Mouse (Mus musculus) kidney, postnatal 0 days (tissue): ENCODE measurements at regions not wholly inside any gene's neighbourhood (a gene's known extent, or its start where the extent isn't known, plus 50 kb on each side); places are given as distances from the start of the nearest gene placed in this dataset.

Experiments
- ATAC-seq: fragments of 200-750 bp; cut with Nextera tagmentation; replicated peaks from 2 replicates; pipeline ENCODE4 v1.8.0; 2017; ENCODE audit warnings: low read depth, moderate number of reproducible peaks, moderate TSS enrichment, moderate library complexity; ENCODE audit not compliant: low FRiP score
- DNase-seq: peaks from one replicate; pipeline ENCODE4 v3.0.0-alpha.2; 2016; ENCODE audit warnings: low spot score
- H3K27ac ChIP-seq: fragments of 300-500 bp; sonication (generic); 2 replicates; pipeline ENCODE4 v1.5.1; 2014; ENCODE audit warnings: mild to moderate bottlenecking
- H3K27me3 ChIP-seq: fragments of 300-500 bp; sonication (generic); 2 replicates; pipeline ENCODE4 v1.6.1; 2014; ENCODE audit warnings: low read length, mixed read lengths; ENCODE audit not compliant: insufficient read depth
- H3K36me3 ChIP-seq: fragments of 300-500 bp; sonication (generic); 2 replicates; pipeline ENCODE4 v1.6.1; 2014; ENCODE audit warnings: low read length, mixed read lengths; ENCODE audit not compliant: insufficient read depth
- H3K4me1 ChIP-seq: fragments of 300-500 bp; sonication (generic); replicated peaks from 2 replicates; pipeline ENCODE4 v1.6.1; 2014; ENCODE audit warnings: antibody characterized with exemption, low read length, mixed read lengths; ENCODE audit not compliant: insufficient read depth
- H3K4me2 ChIP-seq: fragments of 300-500 bp; sonication (generic); 2 replicates; pipeline ENCODE4 v1.6.1; 2014; ENCODE audit warnings: mild to moderate bottlenecking, low read length, moderate library complexity, mixed read lengths
- H3K4me3 ChIP-seq: fragments of 300-500 bp; sonication (generic); replicated peaks from 2 replicates; pipeline ENCODE4 v1.5.1; 2014; ENCODE audit warnings: low read depth, low read length
- H3K9ac ChIP-seq: fragments of 300-500 bp; sonication (generic); 2 replicates; pipeline ENCODE4 v1.6.1; 2014; ENCODE audit warnings: low read depth, low read length
- H3K9me3 ChIP-seq: fragments of 300-500 bp; sonication (generic); replicated peaks from 2 replicates; pipeline ENCODE4 v1.6.1; 2016; ENCODE audit warnings: low read length, inconsistent platforms, mixed read lengths
- CTCF ChIP-seq: IDR thresholded peaks from 2 replicates; pipeline ENCODE4 v1.5.1; 2016; ENCODE audit warnings: antibody characterized with exemption, low read depth, mild to moderate bottlenecking, moderate library complexity
- whole genome bisulfite sequencing: fragments of 180-500 bp; shearing (Covaris S2); extraction: QIAGEN DNeasy Blood & Tissue Kit; methylation state at CpG from one replicate; pipeline ENCODE4 v1.1.7; 2014; 5-methylcytosine and 5-hydroxymethylcytosine counted together

- Histone ChIP-seq H3K9ac (no peak overlapping the region), H3K4me3 (no peak overlapping the region), H3K4me2 (no peak overlapping the region), H3K9me3 (no peaks in the 10 kb centered on the region), H3K27me3 (no peaks in the 10 kb centered on the region), H3K27ac (no peak overlapping the region), H3K36me3 (no peaks in the 10 kb centered on the region), H3K4me1 (no peaks in the 10 kb centered on the region)
- ATAC-seq = no peak
- DNase-seq = no peak
- 60% methylated on average over 7 of the region's 7 CpGs for WGBS
- no peak for TF ChIP-seq CTCF
Observed at GRCm38 (mm10) chr17:72782775-72783174, 53.5 kb upstream of the Ypel5 start.

- WGBS = 10% methylated on average over 6 of the region's 6 CpGs
- Histone ChIP-seq H3K4me1 (no peaks in the 10 kb centered on the region), H3K36me3 (no peaks in the 10 kb centered on the region), H3K9ac (no peak overlapping the region), H3K27me3 (no peaks in the 10 kb centered on the region), H3K9me3 (no peaks in the 10 kb centered on the region), H3K4me2 (no peak overlapping the region), H3K27ac (no peak overlapping the region), H3K4me3 (no peak overlapping the region)
- peak; percentile 93 for TF ChIP-seq CTCF
- ATAC-seq (no peak), DNase-seq (peak; percentile 71)
Observed at GRCm38 (mm10) chr17:72781786-72782185, 54.5 kb upstream of the Ypel5 start.

DNA sequence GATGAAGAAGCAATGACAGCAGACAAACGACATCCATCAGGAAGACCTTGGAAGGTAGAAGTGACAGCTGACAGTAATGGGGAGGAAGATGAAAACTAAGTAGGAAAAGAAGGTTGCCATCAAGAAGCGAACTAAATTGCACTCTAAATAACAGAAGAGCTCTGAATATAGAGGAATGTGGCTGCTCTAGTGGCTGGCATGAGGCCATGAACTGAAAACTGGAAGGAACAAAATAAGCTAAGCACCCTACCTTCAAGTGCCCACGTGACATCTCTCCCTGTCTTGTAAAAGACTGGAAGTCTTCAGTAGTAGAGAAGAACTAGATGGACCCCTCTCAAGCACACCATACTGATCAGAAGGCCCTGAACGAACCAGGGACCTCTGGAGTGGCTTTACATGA, 68.0 kb upstream of the Ypel5 start:
- WGBS = 68% methylated on average over 4 of the region's 4 CpGs
- ATAC-seq = no peak
- H3K4me3 ChIP-seq = no peak overlapping the region
- no peak for TF ChIP-seq CTCF
- DNase-seq = no peak
- H3K9me3 ChIP-seq = no peaks in the 10 kb centered on the region
- H3K27me3 ChIP-seq = no peaks in the 10 kb centered on the region
- no peak overlapping the region for H3K4me2 ChIP-seq
- no peak overlapping the region for H3K9ac ChIP-seq
- no peaks in the 10 kb centered on the region for H3K36me3 ChIP-seq
- H3K4me1 ChIP-seq = no peaks in the 10 kb centered on the region
- no peak overlapping the region for H3K27ac ChIP-seq

GRCm38 (mm10) chr17:72760937-72761336, 75.3 kb upstream of the Ypel5 start:
- WGBS = 64% methylated on average over 3 of the region's 3 CpGs
- DNase-seq (no peak), ATAC-seq (no peak)
- Histone ChIP-seq H3K27ac (no peak overlapping the region), H3K9me3 (no peaks in the 10 kb centered on the region), H3K27me3 (no peaks in the 10 kb centered on the region), H3K4me1 (no peaks in the 10 kb centered on the region), H3K9ac (no peak overlapping the region), H3K36me3 (no peaks in the 10 kb centered on the region), H3K4me2 (no peak overlapping the region), H3K4me3 (no peak overlapping the region)
- no peak for TF ChIP-seq CTCF

DNA sequence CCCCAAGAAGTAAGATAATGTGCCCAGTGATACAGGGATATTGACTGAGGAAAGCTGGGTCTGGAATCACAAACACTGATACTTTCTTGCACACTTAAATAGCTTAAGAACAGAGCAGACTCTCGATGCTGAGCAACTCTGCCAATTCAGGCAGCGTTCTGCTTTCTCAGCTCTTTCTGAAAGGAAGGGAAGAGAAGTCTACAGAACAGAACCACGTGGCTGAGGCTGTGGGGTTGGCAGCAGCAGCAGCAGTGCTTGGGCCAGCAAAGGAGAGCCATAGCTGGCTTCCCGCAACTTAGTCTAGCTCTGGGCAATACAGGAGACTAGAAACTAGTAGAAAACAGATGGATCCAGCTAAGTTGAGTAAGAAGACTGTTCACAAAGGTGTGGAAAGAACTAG, 89.8 kb upstream of the Ypel5 start:
- Histone ChIP-seq H3K9me3 (no peaks in the 10 kb centered on the region), H3K9ac (no peak overlapping the region)

DNA sequence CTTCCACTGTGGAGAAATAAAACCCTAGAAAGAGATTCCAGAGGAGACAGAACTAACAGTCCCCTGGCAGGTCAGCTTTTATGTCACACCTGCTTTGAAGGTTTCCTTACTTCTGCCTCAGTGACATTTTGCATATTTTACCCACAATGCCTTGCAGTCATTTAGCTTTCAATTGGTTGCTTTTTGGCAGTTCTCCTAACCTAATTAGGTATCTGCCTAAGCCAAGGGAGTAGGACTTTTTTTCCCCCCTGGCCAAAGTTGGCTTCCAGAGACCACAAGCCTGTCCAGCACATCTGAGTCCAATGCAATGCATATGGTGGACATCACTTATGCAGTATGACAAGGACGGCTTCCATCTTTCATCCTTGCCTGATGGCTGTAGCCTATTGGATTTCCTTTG, 103.2 kb upstream of the Ypel5 start:
- Histone ChIP-seq H3K4me3 (no peak overlapping the region), H3K27me3 (no peaks in the 10 kb centered on the region), H3K9ac (no peak overlapping the region), H3K9me3 (no peaks in the 10 kb centered on the region), H3K27ac (no peak overlapping the region), H3K4me1 (no peaks in the 10 kb centered on the region), H3K36me3 (no peaks in the 10 kb centered on the region), H3K4me2 (no peak overlapping the region)
- TF ChIP-seq CTCF = no peak
- no peak for DNase-seq
- ATAC-seq = no peak
- WGBS = 91% methylated on average over 1 of the region's 1 CpGs

More for the DNA sequence above, 89.8 kb upstream of the Ypel5 start:
- H3K4me1 ChIP-seq = no peaks in the 10 kb centered on the region
- WGBS = 72% methylated on average over 4 of the region's 4 CpGs
- H3K4me3 ChIP-seq = no peak overlapping the region
- no peaks in the 10 kb centered on the region for H3K36me3 ChIP-seq
- H3K4me2 ChIP-seq = no peak overlapping the region
- no peak for TF ChIP-seq CTCF
- H3K27me3 ChIP-seq = no peaks in the 10 kb centered on the region
- ATAC-seq (no peak), DNase-seq (no peak)
- H3K27ac ChIP-seq = no peak overlapping the region

GRCm38 (mm10) chr17:72731691-72732090, 104.6 kb upstream of the Ypel5 start:
- H3K27ac ChIP-seq = no peak overlapping the region
- DNase-seq = no peak
- H3K36me3 ChIP-seq = no peaks in the 10 kb centered on the region
- WGBS = 87% methylated on average over 6 of the region's 6 CpGs
- no peak for TF ChIP-seq CTCF
- H3K27me3 ChIP-seq = no peaks in the 10 kb centered on the region
- no peak overlapping the region for H3K4me2 ChIP-seq
- H3K4me1 ChIP-seq = no peaks in the 10 kb centered on the region
- H3K4me3 ChIP-seq = no peak overlapping the region
- ATAC-seq = no peak
- H3K9me3 ChIP-seq = no peaks in the 10 kb centered on the region
- H3K9ac ChIP-seq = no peak overlapping the region
